Mouse (Mus musculus) E14TG2a.4 (cell line): Measurements from ENCODE around the gene Frmd4b.

ENCODE experiments used
- CTCF ChIP-seq: conservative IDR thresholded peaks from 2 replicates; pipeline ENCODE4 v1.5.1; 2014; ENCODE audit warnings: low read length
- POU5F1 ChIP-seq: IDR thresholded peaks from 2 replicates; pipeline ENCODE4 v1.6.1; 2014; ENCODE audit warnings: low read length, borderline replicate concordance

- TF ChIP-seq CTCF (no peak), POU5F1 (no peak)
These were observed 135.4 kb downstream of the Frmd4b start for GRCm38 (mm10) chr6:97481912-97482311.
